Mouse (Mus musculus) lung, postnatal 0 days (tissue): Measurements from ENCODE around the gene Tspan6. TPM values are rescaled to one million over a fixed set of nuclear protein-coding genes. Genes with fewer than 3 reads are reported as not detected.
A peak's percentile ranks its signal among the peaks of the same experiment; 100 is the strongest.

ENCODE experiments used
- ATAC-seq: fragments of 200-750 bp; cut with Nextera tagmentation; 2 replicates; pipeline ENCODE4 v1.8.0; 2017; ENCODE audit warnings: moderate library complexity
- DNase-seq: peaks from one replicate; pipeline ENCODE4 v3.0.0-alpha.2; 2016; ENCODE audit warnings: low spot score
- H3K27ac ChIP-seq: fragments of 300-500 bp; sonication (generic); 2 replicates; pipeline ENCODE4 v1.5.1; 2014; ENCODE audit warnings: antibody characterized with exemption, mild to moderate bottlenecking, low read length, mixed read lengths
- H3K27me3 ChIP-seq: fragments of 300-500 bp; sonication (generic); replicated peaks from 2 replicates; pipeline ENCODE4 v1.6.1; 2014; ENCODE audit warnings: low read length, mixed read lengths; ENCODE audit not compliant: insufficient read depth
- H3K36me3 ChIP-seq: fragments of 300-500 bp; sonication (generic); 2 replicates; pipeline ENCODE4 v1.6.1; 2014; ENCODE audit warnings: low read length, mixed read lengths; ENCODE audit not compliant: insufficient read depth
- H3K4me1 ChIP-seq: fragments of 300-500 bp; sonication (generic); 2 replicates; pipeline ENCODE4 v1.6.1; 2014; ENCODE audit warnings: antibody characterized with exemption, low read depth, low read length, mixed read lengths; ENCODE audit not compliant: insufficient read depth
- H3K4me2 ChIP-seq: fragments of 300-500 bp; sonication (generic); replicated peaks from 2 replicates; pipeline ENCODE4 v1.6.1; 2014; ENCODE audit warnings: low read depth, mild to moderate bottlenecking, low read length, moderate library complexity, mixed read lengths
- H3K4me3 ChIP-seq: fragments of 300-500 bp; sonication (generic); 2 replicates; pipeline ENCODE4 v1.5.1; 2014; ENCODE audit warnings: low read depth, low read length
- H3K9ac ChIP-seq: fragments of 300-500 bp; sonication (generic); replicated peaks from 2 replicates; pipeline ENCODE4 v1.6.1; 2014; ENCODE audit warnings: low read depth, mild to moderate bottlenecking
- H3K9me3 ChIP-seq: fragments of 300-500 bp; sonication (generic); 2 replicates; pipeline ENCODE4 v1.6.1; 2016; ENCODE audit warnings: low read length, mixed read lengths
- CTCF ChIP-seq: IDR thresholded peaks from 2 replicates; pipeline ENCODE4 v1.5.1; 2016; ENCODE audit warnings: antibody characterized with exemption, mild to moderate bottlenecking
- EP300 ChIP-seq: IDR thresholded peaks from 2 replicates; pipeline ENCODE4 v1.6.1; 2016; ENCODE audit warnings: antibody characterized with exemption, mild to moderate bottlenecking, control low read depth
- WGBS: fragments of 180-500 bp; shearing (Covaris S2); extraction: QIAGEN DNeasy Blood & Tissue Kit; methylation state at CpG from one replicate; pipeline ENCODE4 v1.1.7; 2014; 5-methylcytosine and 5-hydroxymethylcytosine counted together
- polyA plus RNA-seq: library from polyadenylated mRNA; unstranded; fragments of >200 nt; fragmentation: Nextera tagmentation; extraction: Ambion mirVana; gene quantifications from 2 replicates; pipeline ENCODE4 v1.2.1, GENCODE M21; 2015

The Tspan6 gene
- polyA plus RNA-seq, 1 experiment from 2014 or later = 64.2 TPM

DNA sequence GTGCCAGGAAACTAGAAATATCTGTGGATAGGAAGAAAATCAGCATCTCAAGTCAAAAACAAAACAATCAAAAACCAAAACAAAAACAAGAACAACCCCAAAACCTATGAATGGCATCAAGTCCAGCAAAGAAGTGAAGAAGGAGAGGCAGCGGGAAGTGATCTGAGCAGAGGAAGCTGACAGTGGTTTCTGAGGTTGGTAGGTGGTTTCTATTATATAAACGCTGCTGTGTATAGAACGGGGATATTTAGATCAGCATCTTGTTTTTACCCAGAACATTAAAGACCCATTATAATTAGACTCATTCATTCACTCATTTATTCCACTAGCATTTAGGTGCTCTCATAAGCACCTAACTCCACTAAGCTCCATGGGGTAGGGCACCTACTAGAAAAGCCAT lies 10.9 kb downstream of the Tspan6 start:
- WGBS = 81% methylated on average over 3 of the region's 3 CpGs
- H3K9me3 ChIP-seq = no peaks in the 10 kb centered on the region
- no peak overlapping the region for H3K4me2 ChIP-seq
- DNase-seq = no peak
- H3K4me1 ChIP-seq = no peaks in the 10 kb centered on the region
- no peaks in the 10 kb centered on the region for H3K36me3 ChIP-seq
- H3K27me3 ChIP-seq = no peaks in the 10 kb centered on the region
- H3K4me3 ChIP-seq = no peak overlapping the region
- no peak overlapping the region for H3K9ac ChIP-seq
- no peak overlapping the region for H3K27ac ChIP-seq
- no peak for ATAC-seq
- no peak for TF ChIP-seq EP300

DNA sequence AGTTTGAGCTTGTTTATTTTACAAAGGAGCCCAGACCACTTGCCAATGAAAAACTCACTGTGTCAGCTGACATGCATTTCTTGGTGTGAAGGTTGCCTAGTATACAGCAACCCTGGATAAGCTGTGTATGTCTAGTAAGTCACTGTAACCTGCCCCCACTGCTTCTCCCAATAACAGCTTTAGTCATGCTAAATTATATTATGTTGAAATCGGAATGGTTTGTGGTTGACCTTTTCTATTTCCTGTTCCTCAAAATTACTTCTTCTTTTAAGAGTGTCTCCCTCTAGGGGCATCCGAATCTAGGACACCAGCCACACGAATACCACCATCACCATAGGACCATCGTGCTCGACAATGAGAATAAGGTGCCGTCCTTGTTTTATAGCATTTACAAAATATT lies 28.5 kb downstream of the Tspan6 start:
- no peak overlapping the region for H3K4me2 ChIP-seq
- H3K27ac ChIP-seq = no peak overlapping the region
- H3K27me3 ChIP-seq = no peaks in the 10 kb centered on the region
- no peaks in the 10 kb centered on the region for H3K4me1 ChIP-seq
- WGBS = 88% methylated on average over 6 of the region's 6 CpGs
- H3K9me3 ChIP-seq = no peaks in the 10 kb centered on the region
- DNase-seq (peak; percentile 6), ATAC-seq (no peak)
- TF ChIP-seq EP300 (no peak), CTCF (no peak)
- H3K36me3 ChIP-seq = no peaks in the 10 kb centered on the region
- no peak overlapping the region for H3K9ac ChIP-seq
- H3K4me3 ChIP-seq = no peak overlapping the region

DNA sequence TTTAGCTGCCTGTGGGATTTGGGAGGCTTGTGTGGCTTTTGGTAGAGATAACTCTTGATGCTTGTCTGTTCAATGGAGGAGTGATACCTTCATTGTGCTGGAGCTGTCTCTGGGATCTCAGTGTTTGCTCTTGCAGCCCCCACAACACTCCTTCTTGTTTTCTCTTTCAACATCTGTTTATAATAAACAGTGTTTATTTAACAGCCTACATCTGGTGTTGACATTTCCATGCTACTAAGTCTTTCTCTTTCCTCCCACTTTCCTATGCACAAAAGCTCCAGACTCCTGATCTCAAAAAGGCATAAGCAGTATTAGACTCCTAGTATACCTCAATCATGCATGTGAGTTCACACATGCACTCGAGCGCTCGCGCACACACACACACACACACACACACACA lies 44.6 kb downstream of the Tspan6 start:
- no peak overlapping the region for H3K27ac ChIP-seq
- no peaks in the 10 kb centered on the region for H3K36me3 ChIP-seq
- no peaks in the 10 kb centered on the region for H3K27me3 ChIP-seq
- H3K4me3 ChIP-seq = no peak overlapping the region
- H3K4me2 ChIP-seq = no peak overlapping the region
- WGBS = 76% methylated on average over 4 of the region's 4 CpGs
- no peaks in the 10 kb centered on the region for H3K9me3 ChIP-seq
- TF ChIP-seq CTCF (no peak), EP300 (no peak)
- DNase-seq (peak; percentile 6), ATAC-seq (no peak)
- no peak overlapping the region for H3K9ac ChIP-seq
- no peaks in the 10 kb centered on the region for H3K4me1 ChIP-seq

DNA sequence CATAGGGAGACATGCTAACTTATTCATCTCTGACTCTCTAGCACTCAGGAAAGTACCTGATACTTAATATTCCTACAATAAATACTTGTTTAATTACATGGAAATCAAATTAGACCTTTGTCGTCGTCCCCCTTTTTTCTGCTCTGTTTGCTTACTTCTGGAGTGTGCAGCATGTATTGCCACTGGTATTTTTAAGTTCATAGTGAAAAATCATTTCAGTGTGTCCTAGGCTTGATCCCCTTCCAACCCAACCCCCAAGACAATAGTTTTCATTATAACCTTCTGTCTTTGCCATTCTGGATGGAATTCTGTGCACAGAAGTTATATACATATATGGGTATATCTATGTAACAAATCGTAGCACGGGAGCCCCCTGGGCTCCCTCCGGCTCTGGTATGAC lies 47.5 kb downstream of the Tspan6 start, which contains the start of gene Tnmd:
Gene Tnmd (plus strand): TSS at position 301 of the 400 bp plus-strand sequence.
- 75% methylated on average over 5 of the region's 5 CpGs for WGBS
- ATAC-seq = no peak
- Histone ChIP-seq H3K9me3 (no peaks in the 10 kb centered on the region), H3K36me3 (no peaks in the 10 kb centered on the region), H3K9ac (no peak within 1 kb of the TSS), H3K27ac (no peak within 1 kb of the TSS), H3K27me3 (no peaks in the 10 kb centered on the region), H3K4me1 (no peaks in the 10 kb centered on the region), H3K4me3 (no peak within 1 kb of the TSS), H3K4me2 (no peak within 1 kb of the TSS)
- TF ChIP-seq CTCF = no peak
- TF ChIP-seq EP300 = no peak
- no peak for DNase-seq

Other genes with a start within 250 kb of the Tspan6 start
- 0.39 and 0.62 TPM in 2 replicates for gene Pcdh19, start 209.4 kb downstream of the Tspan6 start, polyA plus RNA-seq
- not detected in 2 replicates for gene Tnmd, start 47.4 kb downstream of the Tspan6 start, polyA plus RNA-seq
- 17.3 and 18.1 TPM in 2 replicates for gene Srpx2, start 10.0 kb upstream of the Tspan6 start, polyA plus RNA-seq
- 2.1 and 2.5 TPM in 2 replicates for gene Sytl4, start 83.4 kb upstream of the Tspan6 start, polyA plus RNA-seq
- 13.8 and 14.3 TPM in 2 replicates for gene Cstf2, start 160.8 kb upstream of the Tspan6 start, polyA plus RNA-seq